Mouse (Mus musculus): Measurements from ENCODE around the gene Fut8.

Gene Fut8

GRCm38 (mm10) chr12:77237950-77238530 lies at the start of gene Fut8:
Gene Fut8 (plus strand): TSS chr12:77238125.
- peak; percentile 89 for DNase-seq (ENCODE audit: low spot score)

GRCm38 (mm10) chr12:77189161-77189560 lies 48.8 kb upstream of the Fut8 start:
- peak; percentile 22 for DNase-seq (ENCODE audit: low spot score)

DNA sequence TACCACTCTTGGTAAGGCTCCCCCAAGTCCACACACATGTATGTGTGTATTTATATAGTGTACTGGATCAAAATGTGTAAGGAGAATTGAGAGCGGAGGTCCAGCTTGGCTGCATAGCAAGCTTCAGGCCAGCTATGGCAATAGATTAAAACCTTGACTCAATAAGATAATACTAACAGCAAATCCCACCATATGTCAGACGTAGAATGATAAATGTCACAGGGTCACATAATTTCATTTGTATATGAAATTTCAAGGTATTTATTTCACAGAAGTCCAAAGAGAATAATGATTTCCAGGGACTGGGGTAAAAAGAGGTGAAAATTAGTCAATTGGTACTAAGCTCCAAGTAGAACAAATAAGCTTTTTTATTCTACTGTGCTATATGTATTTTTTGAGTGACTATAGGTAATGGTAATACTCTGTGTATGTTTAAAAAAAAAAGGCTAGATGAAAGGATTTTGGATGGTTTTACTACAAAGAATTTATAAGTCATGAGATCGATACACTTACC lies 47.9 kb upstream of the Fut8 start:
- no peak for DNase-seq (ENCODE audit: low spot score)

GRCm38 (mm10) chr12:77191478-77192271 lies 46.2 kb upstream of the Fut8 start:
- DNase-seq (ENCODE audit: low spot score), result no peak

- no peak for DNase-seq (ENCODE audit: low spot score)
These were observed 45.2 kb upstream of the Fut8 start for GRCm38 (mm10) chr12:77192714-77193113.

DNA sequence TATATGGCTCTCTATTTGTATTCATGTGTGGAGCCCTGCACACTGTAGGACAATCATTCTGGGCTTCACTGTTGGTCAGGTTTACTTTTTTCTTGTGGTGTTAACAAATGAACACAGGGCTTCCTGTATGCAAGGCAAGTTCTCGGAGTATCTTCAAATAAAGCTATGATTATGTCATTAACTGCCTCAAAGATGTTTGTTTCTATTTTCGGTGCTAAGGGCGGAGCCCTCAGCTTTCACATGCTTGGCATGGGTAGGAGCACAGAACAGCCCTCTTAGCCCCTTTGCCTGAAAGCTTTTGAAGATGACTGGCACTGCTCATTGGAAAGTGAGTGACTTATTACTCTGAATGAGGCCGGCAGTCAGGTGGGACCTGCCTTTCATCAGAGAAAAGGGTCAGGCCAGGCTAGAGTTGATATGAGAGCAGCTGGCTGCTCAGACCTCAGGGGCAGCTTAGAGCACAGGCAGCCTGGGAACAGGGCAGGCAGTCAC lies 44.7 kb upstream of the Fut8 start:
- DNase-seq (ENCODE audit: low spot score), result no peak

GRCm38 (mm10) chr12:77195044-77195443 lies 42.9 kb upstream of the Fut8 start:
- DNase-seq (ENCODE audit: low spot score), result no peak

DNA sequence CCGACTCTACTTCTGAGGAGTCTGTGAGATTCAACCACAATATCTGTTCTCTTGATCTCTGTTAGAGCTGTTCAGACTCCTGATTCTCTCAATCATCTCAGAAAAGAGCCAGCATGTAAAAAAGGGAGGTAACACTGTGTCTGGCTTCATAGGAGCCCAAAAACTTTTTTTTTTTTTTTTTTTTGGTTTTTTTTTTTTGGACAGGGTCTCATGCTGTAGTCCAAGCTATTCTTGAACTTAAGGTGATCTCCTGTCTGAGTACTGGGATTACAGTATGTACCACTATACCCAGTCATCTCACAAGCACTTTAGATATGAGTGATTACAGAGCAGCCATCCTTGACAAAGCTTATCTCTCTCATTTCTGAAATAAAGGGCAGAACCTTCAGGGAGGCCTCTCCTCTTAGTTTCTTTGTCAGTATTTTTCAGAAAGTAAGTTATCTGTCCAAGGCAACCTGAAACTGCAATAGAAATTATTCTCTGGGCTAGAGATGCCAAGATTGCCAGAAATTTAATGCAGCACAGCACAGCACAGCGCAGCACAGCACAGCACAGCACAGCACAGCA lies 41.3 kb upstream of the Fut8 start:
- DNase-seq (ENCODE audit: low spot score), result no peak

- DNase-seq (ENCODE audit: low spot score), result peak; percentile 33
These were observed 40.8 kb upstream of the Fut8 start for GRCm38 (mm10) chr12:77197121-77197599.

DNA sequence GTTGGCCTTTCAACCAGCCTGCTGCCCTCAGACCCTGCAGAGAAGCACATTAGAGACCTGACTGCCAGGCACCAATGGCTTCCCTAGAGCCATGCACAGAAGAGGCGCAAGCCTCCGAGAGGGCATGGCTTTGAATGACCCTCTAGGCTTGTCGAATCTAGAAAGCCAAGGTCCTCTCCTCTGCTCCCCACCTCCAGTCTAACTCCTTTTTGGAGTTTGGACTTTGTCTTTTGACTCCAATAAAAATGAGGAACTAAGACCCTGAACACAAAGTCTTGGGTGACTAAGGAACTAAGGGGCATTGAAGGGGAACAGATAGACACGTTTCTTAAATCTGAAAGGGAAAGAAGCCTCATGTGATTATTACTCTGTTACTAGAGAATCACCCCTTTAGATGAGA lies 39.7 kb upstream of the Fut8 start:
- no peak for DNase-seq (ENCODE audit: low spot score)

GRCm38 (mm10) chr12:77201461-77202143 lies 36.3 kb upstream of the Fut8 start:
- no peak for DNase-seq (ENCODE audit: low spot score)

DNA sequence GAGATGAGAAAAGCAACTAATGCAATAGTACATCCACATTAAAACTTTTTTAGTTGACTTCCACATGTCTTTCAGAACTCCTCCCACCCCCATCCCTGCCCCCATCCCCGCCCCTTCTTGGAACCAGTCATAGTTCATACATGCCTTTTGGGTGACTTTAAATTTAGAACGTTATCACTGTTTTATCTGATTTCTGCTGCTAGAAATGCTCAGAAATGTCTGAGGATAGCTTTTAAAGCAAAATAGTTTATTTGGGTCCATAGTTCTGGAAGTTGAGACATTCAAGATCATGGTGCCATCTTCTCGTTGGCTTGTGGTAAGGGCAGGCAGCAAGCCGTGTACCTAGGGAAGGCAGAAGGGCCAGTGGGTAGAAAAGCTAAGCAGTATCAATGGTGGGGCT lies 34.8 kb upstream of the Fut8 start:
- no peak for DNase-seq (ENCODE audit: low spot score)

- DNase-seq (ENCODE audit: low spot score), result no peak
These were observed 31.1 kb upstream of the Fut8 start for GRCm38 (mm10) chr12:77206852-77207251.

- no peak for DNase-seq (ENCODE audit: low spot score)
These were observed 29.9 kb upstream of the Fut8 start for GRCm38 (mm10) chr12:77208056-77208455.

DNA sequence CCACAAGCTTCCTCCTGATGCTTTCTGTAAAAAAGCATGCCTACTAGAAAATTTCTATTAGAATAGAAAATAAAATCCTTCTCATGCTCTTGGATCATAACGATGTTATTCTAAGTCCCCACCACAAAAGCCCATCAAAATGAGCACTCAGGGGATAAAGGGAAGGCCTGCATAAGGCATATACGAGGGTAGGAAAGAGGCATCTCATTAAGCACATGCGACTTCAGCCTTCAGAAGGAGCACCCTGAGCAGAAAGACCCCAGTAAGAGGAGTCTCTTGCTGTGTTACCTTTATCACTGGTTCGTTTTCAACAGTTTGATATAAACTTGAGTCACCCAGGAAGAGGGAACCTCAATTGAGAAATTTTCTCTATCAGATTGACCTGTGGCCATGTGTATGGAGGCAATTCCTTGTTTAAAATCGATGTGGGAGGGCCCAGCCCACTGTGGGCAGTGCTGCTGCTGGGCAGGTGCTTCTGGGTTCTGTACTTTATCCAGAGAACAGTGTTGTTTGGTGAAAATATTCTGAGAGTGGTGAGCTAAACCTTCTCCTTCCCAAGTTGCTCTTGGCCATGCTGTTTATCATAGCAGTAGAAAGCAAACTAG lies 29.2 kb upstream of the Fut8 start:
- DNase-seq (ENCODE audit: low spot score), result no peak

- DNase-seq (ENCODE audit: low spot score), result no peak
These were observed 26.2 kb upstream of the Fut8 start for GRCm38 (mm10) chr12:77211695-77212208.

DNA sequence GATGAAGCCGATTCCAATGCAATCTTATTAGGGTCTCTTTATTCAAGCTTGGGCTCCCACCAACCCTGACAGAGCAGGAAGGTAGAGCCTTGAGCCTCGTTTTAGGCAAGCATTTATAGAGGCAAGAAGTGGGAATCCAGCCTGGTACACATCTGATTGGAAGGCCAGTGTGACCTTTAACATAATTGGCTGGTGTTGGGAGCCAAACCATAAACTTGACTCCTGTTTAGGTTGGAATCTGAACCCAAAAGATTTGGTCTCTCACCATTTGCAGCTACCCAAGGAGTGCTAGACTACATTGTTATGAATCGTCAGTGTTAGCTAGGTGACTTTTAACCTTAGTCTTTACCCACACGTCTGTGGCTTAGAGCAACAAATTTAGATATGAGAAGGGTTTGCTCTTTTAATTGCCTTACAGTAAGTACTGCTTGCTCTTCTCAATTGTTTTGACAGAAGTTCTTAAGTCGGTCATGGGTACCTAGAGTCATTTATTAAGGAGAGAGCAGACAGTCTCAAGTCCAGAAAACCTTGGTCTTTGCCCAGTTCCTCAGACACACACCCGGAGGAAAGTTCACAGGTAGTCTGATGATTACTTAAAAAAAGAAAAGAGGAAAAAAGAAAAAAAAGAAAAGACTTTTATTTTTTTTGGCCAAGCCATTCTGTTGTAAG lies 23.9 kb upstream of the Fut8 start:
- DNase-seq (ENCODE audit: low spot score), result no peak

- DNase-seq (ENCODE audit: low spot score), result no peak
These were observed 23.4 kb upstream of the Fut8 start for GRCm38 (mm10) chr12:77214565-77214909.

- DNase-seq (ENCODE audit: low spot score), result no peak
These were observed 21.3 kb upstream of the Fut8 start for GRCm38 (mm10) chr12:77216511-77217192.

GRCm38 (mm10) chr12:77220616-77221015 lies 17.3 kb upstream of the Fut8 start:
- DNase-seq (ENCODE audit: low spot score), result no peak

Data from urinary bladder, postnatal 14 days (tissue).